Mouse (Mus musculus) adipocyte (in vitro differentiated cells): ENCODE data around the gene Defb48.

Experiments used
- DNase-seq: peaks from one replicate; pipeline ENCODE4 v3.0.0-alpha.2; 2016; ENCODE audit warnings: low spot score

Defb48 gene

DNA sequence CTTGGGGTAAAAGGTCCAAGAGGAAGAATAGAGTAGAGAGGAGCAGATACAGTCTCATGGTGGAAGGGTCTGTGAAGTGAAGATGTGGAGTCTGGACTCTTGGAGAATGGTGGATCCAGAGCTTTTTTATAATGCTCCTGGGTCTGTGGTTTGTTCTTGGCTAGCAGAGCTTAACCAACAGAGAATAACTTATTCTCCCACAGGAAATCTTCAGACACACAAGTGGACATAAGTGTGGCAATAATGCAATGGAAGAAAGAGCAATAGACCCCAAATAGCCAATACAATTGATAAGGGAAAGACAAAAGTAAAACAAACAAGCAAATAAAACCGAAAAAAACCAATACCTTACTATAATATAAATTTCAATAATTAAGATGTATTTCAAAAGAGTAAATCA, at the start of gene Defb48:
Defb48 (minus strand) TSS at position 101 of the 400 bp plus-strand sequence.
- no peak for DNase-seq

DNA sequence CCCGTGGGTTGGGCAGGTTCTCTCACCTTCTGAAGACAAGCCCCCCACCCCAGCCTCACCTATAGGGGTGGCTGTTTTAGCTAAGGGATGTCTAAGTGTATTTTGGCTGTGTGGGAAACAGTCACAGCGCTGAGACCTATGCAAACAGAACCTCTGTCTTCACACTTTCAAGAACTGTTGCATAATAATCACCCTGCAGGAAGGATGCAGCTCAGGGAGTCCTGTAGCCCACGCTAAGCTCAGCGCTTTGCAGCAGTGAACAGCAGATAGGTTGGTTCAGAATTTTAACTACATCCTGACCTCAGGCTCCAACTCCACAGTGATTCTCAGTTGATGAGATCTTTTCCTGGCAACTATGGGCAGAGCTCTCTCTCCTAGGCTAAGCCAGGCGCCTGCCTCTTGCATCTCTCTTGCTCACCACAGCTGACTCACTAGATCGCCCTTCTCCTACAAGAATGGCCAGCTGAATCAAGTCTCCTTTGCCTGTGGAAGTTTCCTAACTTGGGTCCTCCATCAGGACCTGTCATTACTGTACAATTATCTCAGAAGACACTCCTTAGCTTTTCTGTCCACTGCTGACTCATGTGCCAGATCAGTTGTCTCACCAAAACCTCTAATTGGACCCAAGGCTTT, 36.3 kb upstream of the Defb48 start:
- peak; percentile 8 for DNase-seq

DNA sequence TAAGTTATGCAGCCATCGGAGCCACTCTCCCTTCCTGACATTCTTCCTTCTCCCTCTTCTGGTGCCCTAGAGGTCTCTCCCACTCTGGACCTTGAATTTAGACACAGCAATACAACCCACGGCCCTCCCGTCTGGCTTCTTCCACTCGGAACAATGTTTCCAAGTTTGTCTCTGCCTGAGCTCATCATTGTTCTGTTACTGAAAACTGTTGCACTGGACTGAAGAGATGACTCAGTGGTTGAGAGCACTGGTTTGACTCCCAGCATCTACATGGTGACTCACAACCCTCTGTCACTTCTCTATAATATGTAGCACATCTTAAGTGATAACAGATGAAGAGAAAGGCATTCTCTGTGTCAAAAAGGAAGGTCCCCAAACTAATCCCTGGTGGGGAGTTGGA, 30.4 kb upstream of the Defb48 start:
- no peak for DNase-seq

DNA sequence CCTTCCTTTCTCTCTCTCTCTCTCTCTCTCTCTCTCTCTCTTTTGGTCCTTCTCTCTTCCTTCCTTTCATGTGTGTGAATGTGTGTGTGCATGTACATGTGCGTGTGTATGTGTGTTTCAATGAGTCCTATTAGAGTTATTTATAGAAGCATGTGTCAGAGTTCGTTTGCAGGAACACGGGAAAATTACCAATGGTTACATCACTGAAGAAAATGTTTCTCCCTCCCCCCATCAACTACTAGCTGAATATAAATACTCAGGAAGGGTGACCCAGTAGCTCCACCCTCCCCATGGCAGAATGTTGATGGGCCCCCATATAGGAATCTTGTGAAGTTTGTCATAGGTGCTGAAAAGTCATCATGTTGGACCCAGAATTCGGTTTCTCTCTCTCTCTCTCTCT, 28.8 kb upstream of the Defb48 start:
- no peak for DNase-seq

DNA sequence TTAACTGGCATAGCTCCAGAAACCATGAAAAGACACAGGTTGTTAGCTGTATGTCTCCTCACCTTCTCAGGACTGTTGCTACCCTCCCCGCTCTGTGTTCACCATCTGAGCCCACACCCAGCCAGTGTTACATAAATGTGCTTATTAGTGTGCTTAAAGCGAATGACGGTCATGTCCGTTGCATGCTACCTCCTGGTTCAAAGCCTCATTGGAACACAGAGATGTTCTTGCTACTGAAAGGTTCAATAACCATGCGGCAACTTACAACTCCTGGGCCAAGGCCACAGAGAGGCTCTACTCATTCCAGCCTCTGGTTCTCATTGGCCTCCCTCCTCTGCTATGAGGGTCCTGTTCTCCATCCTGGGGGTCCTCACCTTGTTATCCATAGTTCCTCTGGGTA, 27.2 kb upstream of the Defb48 start, which contains the start of gene Defb43:
Defb43 (plus strand) TSS at position 301 of the 400 bp plus-strand sequence.
- no peak for DNase-seq

DNA sequence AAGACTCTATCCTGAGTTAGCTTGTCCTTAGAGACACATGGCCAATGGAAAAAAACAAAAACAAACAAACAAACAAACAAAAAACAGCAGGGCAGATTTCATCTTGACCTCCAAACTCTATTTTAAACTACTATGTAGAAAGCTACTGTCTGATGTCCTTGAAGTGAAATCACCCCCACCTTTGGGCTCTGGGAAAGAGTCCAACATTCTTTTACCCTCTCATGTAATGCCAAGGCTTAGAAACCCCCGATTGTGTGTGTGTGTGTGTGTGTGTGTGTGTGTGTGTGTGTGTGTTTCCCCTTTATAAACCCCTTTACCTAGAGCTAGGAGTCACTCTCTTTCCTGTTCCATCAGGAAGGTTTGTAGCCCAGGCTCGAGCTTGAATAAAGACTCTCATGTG, 18.3 kb upstream of the Defb48 start:
- DNase-seq = no peak

DNA sequence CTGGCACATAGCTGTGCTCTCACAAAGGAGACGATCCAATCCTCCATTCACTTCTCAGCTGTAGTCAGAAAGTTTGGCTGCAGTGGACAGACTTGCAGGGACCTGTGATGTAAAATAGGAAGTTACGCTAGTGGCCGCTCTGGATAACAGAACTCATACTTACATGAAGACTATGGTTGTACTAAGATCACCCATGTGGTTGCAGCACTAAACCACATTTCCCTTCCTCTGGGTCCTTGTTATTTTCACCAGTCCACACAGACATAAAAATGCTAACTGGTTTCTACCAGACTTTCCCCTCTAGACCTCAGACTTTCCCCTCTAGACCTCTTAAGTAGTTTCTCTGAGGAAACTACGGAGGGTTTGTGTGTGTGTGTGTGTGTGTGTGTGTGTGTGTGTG, 14.7 kb upstream of the Defb48 start:
- no peak for DNase-seq

DNA sequence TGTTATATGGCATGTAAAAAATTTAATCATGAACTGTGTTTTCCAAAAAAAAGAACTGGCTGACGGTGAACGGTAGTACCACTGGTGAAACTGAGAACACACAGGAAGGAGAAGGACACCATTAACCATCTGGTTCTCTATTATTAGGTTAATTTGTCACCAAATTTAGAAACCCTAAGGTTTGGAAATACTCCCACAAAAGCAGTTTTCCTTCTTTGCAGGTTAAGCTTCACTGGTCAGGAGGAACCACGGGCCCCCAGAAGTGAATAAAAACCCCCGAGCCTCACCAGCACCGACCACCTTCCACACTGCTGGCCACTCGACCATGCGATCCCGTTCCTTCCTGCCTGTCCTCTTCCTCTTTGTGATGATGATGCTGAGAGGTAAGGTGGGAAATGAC, 13.5 kb upstream of the Defb48 start, which contains the start of gene Defb47:
Defb47 (plus strand) TSS at position 301 of the 400 bp plus-strand sequence.
- DNase-seq = no peak

DNA sequence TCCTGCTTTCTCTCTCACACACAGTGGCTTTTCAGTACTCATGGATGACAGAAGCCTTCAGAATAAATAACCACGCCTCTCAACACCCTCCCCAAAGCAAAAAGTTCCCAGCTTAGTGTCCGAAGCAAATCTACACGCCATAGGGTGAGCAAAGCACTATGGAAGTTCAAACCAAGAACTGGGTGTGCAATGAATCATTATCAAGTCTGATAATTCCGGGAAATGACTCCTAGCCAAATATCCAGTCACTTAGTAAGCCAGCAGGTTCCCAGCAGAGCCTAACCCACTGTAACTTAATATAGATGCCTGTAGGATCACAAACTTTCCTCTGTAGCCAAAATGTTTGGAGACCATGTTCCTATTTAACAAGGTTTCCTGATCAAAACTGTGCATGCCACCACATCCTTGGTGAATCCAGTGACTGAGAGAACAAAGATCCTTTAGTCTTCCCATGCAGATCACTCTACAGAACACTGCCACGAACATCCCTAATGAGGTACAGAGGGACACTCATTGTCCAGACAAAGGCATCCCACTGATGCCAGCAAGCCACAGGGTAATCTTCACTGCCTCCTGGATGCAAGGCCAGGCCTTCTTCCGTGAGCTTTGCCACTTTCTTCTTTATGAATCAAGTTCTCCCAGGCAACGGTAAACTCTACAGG, 7.7 kb upstream of the Defb48 start:
- DNase-seq = no peak

DNA sequence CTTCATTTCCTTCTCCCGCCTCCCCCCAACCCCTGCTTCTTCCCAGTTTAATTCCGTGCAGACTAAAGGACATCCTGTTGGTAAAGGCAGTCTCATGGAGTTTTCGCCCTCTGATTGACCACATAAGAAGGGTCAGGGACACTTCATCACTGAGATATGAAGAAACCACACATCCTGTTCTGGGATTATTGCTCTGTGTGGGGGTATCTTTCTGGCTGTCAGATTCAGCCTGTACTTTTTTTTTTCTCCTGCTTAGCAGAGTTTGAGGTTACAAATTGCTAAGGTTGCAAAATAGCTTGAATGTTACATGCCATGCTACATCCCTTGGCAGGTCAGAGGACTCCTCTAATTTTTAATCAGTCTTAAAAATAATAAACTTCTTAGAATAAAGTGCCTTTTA, 7.0 kb upstream of the Defb48 start:
- DNase-seq = no peak

DNA sequence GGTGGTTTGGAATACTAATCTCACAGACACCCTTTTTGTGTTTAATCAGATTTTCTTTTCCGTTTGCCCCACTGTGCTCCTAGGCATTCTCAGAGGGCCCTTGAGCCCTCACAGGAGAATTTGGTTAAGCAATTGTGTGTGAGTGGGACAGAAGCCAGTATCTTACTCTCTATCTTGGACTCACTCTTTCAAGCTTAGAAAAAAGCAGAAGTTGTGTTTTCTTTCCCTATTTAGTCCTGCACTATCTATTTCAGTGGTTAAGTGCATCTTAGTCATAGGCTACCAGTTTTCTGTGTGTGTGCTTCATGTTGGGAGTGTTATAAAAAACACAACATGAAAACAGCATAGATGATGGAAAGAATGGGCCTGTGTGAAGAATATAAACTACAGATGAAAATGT, 4.5 kb downstream of the Defb48 start:
- no peak for DNase-seq

DNA sequence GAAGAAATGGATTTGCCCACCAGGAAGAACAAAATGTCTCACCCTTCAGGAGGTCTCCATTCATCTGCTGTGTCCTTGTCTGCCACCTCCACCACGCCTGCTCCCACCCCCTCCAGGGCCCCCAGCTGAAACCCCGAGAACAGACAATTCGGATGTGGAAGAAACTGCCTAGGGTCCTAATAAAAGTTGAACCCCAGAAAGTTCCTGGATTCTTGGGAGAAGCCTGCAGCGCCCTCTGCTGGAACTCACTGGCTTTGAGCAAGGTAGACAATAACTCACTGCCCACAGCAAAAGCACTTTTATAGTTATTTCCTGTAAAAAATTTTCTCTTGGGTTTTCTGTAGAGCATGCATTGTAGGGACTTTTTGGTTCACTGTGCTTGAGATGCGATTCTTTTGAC, 9.3 kb downstream of the Defb48 start:
- DNase-seq = peak; percentile 43

DNA sequence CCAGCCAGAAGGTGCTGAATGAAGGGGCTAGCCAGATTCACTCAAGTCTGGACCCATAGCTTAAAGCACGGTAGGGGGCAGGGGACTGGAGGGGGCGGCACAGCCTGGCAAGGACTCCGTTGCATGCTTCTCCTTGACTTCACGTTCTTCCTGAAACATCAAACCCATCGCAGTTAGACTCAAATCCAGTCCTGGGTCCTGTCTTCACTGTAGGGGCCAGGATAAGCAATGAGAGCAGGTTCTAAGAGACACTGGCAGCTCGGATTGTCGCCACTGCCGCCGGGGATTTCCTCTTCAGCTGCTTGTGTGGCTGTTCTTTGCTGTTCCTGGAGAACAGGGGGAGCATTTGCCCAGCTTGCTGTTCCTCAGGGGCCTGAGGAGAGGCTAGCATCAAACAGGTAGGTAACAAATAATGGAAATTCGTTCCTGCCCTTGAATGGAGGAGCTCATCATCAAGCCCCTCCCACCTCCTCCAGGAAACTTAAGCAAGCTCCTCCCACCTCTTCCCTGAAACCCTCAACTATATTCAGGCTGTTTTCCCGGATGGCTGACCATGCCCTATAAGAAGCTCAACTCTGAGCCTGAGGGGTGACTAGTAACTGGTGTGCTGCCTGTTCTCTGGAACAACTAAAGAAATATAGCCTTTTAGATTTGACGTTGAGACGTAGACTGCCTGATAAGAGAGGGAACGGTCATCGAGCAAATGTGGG, 18.3 kb downstream of the Defb48 start:
- DNase-seq = no peak

DNA sequence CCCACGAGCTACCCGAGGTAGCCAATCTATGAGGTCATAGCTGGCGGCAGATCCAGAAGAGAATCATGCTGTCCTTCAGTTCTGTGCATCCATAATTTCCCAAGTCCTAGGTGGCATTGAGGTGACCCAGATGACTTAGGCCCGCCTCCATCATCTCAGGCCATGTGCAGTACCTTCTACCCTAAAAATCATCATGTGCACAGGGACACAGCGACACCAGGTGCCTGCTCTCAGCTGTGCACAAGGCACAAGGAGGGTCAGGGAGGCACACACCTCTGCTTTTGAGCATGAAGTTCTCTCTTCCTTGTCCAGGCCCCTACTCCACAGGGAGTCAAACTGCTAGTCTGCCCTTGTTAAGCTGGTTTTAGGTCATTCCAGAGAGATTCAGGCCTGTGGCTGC, 19.0 kb downstream of the Defb48 start:
- DNase-seq = no peak

DNA sequence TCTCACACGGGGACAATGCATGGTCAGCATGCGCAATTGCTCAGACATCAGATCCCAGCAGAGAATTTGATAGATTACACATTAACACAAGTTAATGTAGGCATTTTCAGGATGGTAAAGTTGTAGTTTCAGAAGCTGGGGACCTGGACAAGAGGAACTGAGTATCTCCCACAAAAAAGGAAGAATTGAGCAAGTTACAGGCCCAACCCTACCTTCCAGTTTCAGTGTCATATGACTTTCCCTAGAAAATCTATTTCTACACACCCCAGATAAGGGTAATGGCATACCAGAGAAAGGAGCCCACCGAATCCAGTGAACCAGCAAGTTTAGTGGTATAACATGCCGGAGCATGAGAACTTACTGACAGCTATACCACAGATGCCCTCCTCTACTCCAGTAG, 20.7 kb downstream of the Defb48 start:
- no peak for DNase-seq

DNA sequence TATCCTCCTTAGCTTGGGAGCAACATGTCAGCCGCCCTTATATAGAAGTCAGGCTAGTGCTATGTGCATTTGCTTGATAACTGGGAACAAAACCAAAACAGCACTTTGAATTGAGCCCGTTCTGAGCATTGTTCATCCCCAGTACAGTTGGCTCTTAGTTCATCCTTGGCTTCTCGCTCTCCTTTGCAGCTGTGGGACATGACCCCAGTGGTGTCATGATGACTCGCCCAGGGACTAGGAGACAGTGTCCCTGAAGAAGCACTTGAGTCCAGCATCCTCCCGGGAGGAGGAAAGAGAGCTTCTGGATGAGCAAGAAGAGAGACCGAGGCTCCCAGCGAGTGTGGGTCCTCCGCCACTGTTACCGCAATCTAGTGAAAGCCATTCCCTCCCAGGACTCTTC, 28.2 kb downstream of the Defb48 start:
- DNase-seq = no peak

DNA sequence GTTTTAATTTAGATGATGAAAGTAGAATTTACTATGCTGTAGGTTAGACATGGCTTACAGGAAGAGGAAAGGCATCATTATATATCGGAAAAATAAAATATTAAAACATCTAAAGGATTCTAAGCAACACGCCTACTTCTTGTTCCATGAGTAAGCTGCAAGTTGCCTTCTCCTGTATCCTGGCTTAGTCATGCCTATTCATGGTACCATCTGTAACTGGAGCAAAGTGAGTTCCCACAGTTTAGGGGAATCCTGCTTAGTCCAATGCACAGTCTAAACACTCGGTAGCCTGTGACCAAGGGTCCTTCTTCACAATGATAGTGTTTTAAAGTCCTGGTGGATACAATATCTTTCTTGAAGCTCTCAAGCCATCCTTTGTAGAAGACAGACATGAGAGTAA, 37.5 kb downstream of the Defb48 start:
- DNase-seq = no peak

DNA sequence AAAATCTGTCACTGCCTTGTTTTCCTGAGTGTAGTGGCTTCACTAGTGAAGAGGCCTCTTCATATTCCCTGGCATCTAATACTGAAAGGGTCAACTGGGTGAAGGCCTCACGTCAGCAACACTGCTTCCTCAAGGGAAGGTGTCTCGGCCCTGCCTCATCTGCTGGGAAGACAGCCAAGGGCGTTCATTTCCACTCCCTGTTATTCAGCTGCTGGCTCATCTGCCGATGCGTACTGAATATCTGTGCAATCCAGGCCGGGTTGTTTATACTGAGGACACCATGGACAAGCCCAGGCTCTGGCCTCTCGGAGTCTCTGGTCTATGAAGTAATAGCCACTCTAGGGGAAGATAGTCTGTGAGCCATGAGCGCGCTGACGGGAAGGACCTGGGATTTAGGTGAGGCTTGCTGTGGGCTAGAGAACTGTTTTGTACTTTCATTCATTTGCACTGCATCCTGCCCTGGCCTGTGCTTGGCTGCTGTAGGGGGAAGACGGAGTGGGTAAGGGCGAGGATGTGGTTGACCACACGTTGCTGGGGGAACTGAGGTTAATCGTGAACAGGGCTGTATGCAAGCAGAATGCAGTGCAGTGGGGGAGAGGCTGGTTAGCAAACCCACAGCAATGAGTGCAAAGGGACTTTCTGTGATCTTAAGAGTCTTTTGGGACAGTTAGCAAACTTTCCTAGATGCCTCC, 43.8 kb downstream of the Defb48 start:
- DNase-seq = peak; percentile 59

DNA sequence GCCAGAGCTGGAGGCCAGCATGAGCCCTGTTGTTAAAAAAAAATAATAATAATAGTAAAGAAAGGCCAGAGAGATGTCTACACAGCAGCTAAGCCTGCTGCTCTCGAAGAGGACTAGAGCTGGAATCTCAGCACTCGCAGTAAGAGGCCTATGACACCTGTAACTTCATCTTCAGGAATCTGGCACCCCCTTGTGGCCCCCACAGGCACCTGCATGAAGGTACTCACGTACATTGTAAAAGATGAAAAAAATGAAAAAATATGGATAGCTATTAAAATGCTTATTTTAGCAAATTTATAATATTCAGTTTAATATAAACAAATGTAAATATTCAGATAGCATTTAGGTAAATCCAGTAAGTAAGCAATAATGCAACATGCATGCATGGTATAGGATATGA, 44.9 kb downstream of the Defb48 start:
- no peak for DNase-seq

DNA sequence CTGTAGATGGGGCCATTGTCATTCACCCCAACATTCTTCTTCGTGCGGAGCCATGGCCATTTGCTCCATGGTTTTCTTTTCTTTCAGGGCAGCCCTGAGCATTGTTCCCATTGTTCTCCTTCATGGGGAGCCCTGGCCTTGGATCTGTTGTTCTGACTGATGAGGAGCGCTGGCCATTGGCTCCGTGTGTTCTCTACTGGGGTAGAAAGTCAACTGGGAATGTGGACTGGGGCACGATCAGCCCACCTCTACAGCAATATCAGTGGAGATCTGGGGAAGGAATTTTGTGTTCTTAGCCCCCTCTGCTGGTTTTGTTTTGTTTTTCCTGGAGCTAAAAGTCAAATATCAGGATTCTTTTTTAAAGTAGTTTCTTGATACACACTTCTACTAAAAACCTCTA, 46.6 kb downstream of the Defb48 start:
- DNase-seq = peak; percentile 28

DNA sequence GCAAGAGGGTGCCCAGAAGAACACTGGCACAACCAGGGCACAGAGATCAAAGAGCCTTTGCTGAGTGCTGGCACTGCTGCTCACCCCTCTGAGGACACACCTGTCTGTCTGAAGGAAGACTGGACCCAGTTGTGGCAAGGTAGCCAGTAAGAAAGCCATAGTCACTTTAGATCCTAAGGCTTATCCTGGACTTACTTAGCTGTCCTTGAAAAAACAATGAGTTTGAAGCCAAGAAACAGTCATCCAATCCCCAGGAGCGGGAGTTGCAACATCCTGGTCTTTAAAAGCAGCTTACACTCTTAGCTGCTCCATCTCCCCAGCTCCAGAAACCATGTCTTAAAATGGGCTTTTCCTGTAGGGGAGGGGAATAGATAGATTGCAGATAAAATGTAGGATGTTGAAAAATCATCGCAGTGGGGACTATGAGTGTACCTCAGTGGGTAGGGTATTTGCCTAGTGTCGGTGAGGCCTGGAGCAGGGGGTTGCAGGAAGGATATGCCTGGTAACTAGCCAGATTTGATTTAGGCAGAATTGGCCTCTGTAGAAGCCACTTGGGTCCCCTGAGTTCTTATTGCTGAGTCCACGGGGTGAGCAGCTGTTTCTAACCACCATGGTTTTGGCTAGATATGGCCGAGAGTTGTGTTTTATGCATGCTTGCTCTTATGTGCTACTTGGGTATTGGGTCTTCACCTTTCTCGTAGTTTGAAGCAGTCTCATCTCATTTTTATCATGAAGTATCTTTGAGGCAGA, 47.5 kb downstream of the Defb48 start:
- DNase-seq = peak; percentile 69

DNA sequence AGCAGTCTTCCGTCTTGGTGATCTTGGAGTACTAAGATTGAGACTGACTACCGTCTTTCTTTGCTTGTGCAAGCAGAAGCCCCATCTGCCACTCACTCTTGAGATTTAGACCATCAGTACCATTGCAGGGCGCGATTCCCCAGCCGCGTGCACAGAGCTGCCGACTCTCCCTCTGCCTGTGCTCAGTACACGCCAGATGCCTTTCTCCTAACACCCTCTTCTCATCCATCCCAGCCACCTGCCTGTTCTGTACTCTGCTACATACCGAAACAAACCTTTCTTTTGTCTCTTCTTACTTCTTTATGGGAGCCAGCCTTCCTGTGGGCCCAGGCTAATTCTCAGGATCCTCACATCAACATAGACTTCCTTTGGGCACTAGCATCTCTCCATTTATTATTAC, 48.9 kb downstream of the Defb48 start:
- no peak for DNase-seq
